10 mouse cellular contexts compared by ENCODE assay signal in the genomic region with DNA sequence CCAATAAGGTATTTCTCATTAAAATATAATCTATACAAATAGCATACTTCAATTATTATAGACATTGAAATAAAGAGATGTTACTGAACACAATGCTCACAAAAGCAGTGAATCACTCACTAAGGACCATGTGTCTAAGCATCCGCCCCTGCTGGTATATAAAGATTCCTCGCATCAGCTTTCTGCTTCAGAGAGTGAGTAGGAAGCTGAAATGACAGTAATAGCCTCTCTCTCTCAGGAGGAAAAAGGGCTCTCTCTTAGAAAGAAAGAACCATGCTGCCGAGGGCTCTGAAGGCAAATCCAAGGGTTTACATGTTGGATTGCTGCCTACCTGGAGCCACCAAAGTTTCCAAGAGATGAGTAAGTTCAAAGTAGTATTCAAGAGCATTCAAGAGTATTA.
"Had no signal": no experiment of that assay in that cellular context is flagged by ENCODE, and none has a peak within 500 bp of the region (broad histone marks: within the 10 kb centered on the region; RNA-seq: fewer than 3 reads in every experiment).

No protein-coding gene starts in this region.

- ATAC-seq: hindbrain, postnatal 0 days had no signal

- DNase-seq: kidney, adult 11 months; kidney, adult 9 months; kidney, postnatal 4 days; lung, adult 18-20 months; midbrain, embryonic 14.5 days; right cerebral cortex, postnatal 14 days; spleen, adult 18-20 months; thymus, adult 2 months; thymus, postnatal 25 days had no signal
